Comparison of ENCODE assay signal across 16 mouse cellular contexts in the genomic region with DNA sequence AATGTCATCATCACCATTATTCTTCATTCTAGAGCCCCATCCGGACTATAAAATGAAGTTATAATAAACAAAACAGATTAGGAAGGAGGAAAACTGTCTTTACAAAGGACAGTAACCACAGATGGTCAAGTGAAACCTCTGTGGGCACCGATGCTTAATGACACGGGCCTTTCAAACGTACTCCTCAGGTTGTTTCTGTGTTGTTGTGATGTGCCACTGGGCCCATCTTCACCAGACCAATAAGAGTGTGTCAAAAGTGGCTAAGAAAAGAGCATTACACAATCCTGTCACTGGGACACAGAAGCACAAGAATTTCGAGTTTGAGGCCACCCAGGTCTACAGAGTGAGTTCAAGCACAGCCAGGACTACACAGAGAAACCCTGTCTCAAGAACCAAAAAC.
"Had no signal": no experiment of that assay in that cellular context is flagged by ENCODE, and none has a peak within 500 bp of the region (broad histone marks: within the 10 kb centered on the region; RNA-seq: fewer than 3 reads in every experiment).

No protein-coding gene starts in this region.

- H3K36me3 ChIP-seq: neural tube, embryonic 13.5 days; neural tube, embryonic 15.5 days; stomach, embryonic 15.5 days had no signal

- H3K4me2 ChIP-seq: neural tube, embryonic 13.5 days; neural tube, embryonic 15.5 days; stomach, embryonic 15.5 days had no signal

- H3K4me1 ChIP-seq: stomach, embryonic 15.5 days had no signal

- H3K27me3 ChIP-seq: neural tube, embryonic 13.5 days; neural tube, embryonic 15.5 days; stomach, embryonic 15.5 days had no signal

- H3K9me3 ChIP-seq: neural tube, embryonic 13.5 days; neural tube, embryonic 15.5 days; stomach, embryonic 15.5 days had no signal

- H3K4me3 ChIP-seq: neural tube, embryonic 13.5 days; neural tube, embryonic 15.5 days; stomach, embryonic 15.5 days had no signal

- H3K9ac ChIP-seq: neural tube, embryonic 13.5 days; neural tube, embryonic 15.5 days; stomach, embryonic 15.5 days had no signal

- H3K27ac ChIP-seq: neural tube, embryonic 13.5 days; neural tube, embryonic 15.5 days; stomach, embryonic 15.5 days; stomach, postnatal 0 days had no signal

- DNase-seq: retina, postnatal 1 day; right cerebral cortex, adult 18-20 months; right cerebral cortex, postnatal 14 days; right cerebral cortex, postnatal 25 days; right cerebral cortex, postnatal 4 days; spleen, adult 18-20 months; thymus, adult 18-20 months; thymus, adult 2 months; thymus, postnatal 14 days; thymus, postnatal 25 days; thymus, postnatal 36 days; thymus, postnatal 4 days had no signal
